Mouse (Mus musculus) stomach, postnatal 0 days (tissue): Measurements from ENCODE around the gene Cbr2. TPM values are rescaled to one million over a fixed set of nuclear protein-coding genes. Genes with fewer than 3 reads are reported as not detected.
"Not testable (repeated sequence)": the region's sequence is repeated elsewhere in the genome, so short reads cannot be mapped to it uniquely, and the experiment has no call there.

Experiments
- ATAC-seq: fragments of 200-750 bp; cut with Nextera tagmentation; 2 replicates; pipeline ENCODE4 v1.8.0; 2017; ENCODE audit not compliant: low FRiP score, low TSS enrichment
- DNase-seq: peaks from one replicate; pipeline ENCODE4 v3.0.0-alpha.2; 2016; ENCODE audit warnings: low spot score
- H3K27ac ChIP-seq: fragments of 300-500 bp; sonication (generic); replicated peaks from 2 replicates; pipeline ENCODE4 v1.5.1; 2014; ENCODE audit warnings: mild to moderate bottlenecking, control low read depth
- H3K27me3 ChIP-seq: fragments of 300-500 bp; sonication (generic); 2 replicates; pipeline ENCODE4 v1.6.1; 2014; ENCODE audit warnings: low read length; ENCODE audit not compliant: control insufficient read depth, insufficient read depth
- H3K36me3 ChIP-seq: fragments of 300-500 bp; sonication (generic); 2 replicates; pipeline ENCODE4 v1.6.1; 2014; ENCODE audit warnings: low read length, mixed read lengths; ENCODE audit not compliant: control insufficient read depth, insufficient read depth
- H3K4me1 ChIP-seq: fragments of 300-500 bp; sonication (generic); replicated peaks from 2 replicates; pipeline ENCODE4 v1.6.1; 2014; ENCODE audit warnings: antibody characterized with exemption; ENCODE audit not compliant: control insufficient read depth, insufficient read depth
- H3K4me2 ChIP-seq: fragments of 300-500 bp; sonication (generic); replicated peaks from 2 replicates; pipeline ENCODE4 v1.6.1; 2014; ENCODE audit warnings: low read depth, mild to moderate bottlenecking, control low read depth, moderate library complexity
- H3K4me3 ChIP-seq: fragments of 300-500 bp; sonication (generic); 2 replicates; pipeline ENCODE4 v1.5.1; 2014; ENCODE audit warnings: low read depth, low read length, control low read depth
- H3K9ac ChIP-seq: fragments of 300-500 bp; sonication (generic); 2 replicates; pipeline ENCODE4 v1.6.1; 2014; ENCODE audit warnings: mild to moderate bottlenecking, low read length, control low read depth, mixed read lengths
- H3K9me3 ChIP-seq: fragments of 300-500 bp; sonication (generic); 2 replicates; pipeline ENCODE4 v1.6.1; 2016; ENCODE audit warnings: low read length; ENCODE audit not compliant: control insufficient read depth
- CTCF ChIP-seq: IDR thresholded peaks from 2 replicates; pipeline ENCODE4 v1.5.1; 2016; ENCODE audit warnings: antibody characterized with exemption, low read depth, mild to moderate bottlenecking, moderate library complexity
- EP300 ChIP-seq: optimal IDR thresholded peaks from 2 replicates; pipeline ENCODE3; 2016; ENCODE audit warnings: antibody characterized with exemption
- WGBS: fragments of 180-500 bp; shearing (Covaris S2); extraction: QIAGEN DNeasy Blood & Tissue Kit; methylation state at CpG from one replicate; pipeline ENCODE4 v1.1.7; 2014; 5-methylcytosine and 5-hydroxymethylcytosine counted together
- polyA plus RNA-seq: library from polyadenylated mRNA; unstranded; fragments of >200 nt; fragmentation: Nextera tagmentation; extraction: Ambion mirVana; gene quantifications from 2 replicates; pipeline ENCODE4 v1.2.1, GENCODE M21; 2015

Cbr2 gene
- polyA plus RNA-seq, 1 experiment from 2014 or later = 160 TPM

DNA sequence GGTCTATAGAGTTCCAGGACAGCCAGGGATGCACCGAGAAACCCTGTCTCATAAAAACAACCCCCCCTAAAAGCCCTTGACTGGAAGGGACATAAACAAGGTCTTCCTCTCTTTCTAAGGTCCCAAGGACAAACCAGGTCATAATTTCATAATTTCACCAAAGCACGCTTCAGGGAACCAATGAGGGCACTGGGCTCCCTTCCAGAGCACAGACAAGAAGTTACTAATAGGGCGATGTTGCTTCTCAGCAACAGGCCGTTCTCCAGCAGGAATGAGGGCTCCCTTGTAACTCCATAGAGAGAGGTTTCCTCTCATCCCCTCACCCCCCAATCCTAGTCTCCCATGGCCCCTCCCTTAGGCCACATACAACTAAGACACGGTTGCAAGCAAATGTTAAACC lies 9.1 kb upstream of the Cbr2 start:
- Histone ChIP-seq H3K36me3 (no peaks in the 10 kb centered on the region), H3K9ac (no peak overlapping the region), H3K4me3 (no peak overlapping the region), H3K4me2 (no peak overlapping the region), H3K27ac (no peak overlapping the region), H3K9me3 (no peaks in the 10 kb centered on the region), H3K4me1 (no peaks in the 10 kb centered on the region), H3K27me3 (no peaks in the 10 kb centered on the region)
- WGBS = 89% methylated on average over 5 of the region's 5 CpGs
- no peak for ATAC-seq
- TF ChIP-seq CTCF (no peak), EP300 (no peak)
- no peak for DNase-seq

GRCm38 (mm10) chr11:120736424-120736823 lies 4.5 kb upstream of the Cbr2 start:
- Histone ChIP-seq H3K4me1 (no peaks in the 10 kb centered on the region), H3K9me3 (no peaks in the 10 kb centered on the region), H3K9ac (no peak overlapping the region), H3K4me2 (no peak overlapping the region), H3K27ac (no peak overlapping the region), H3K27me3 (no peaks in the 10 kb centered on the region), H3K4me3 (no peak overlapping the region), H3K36me3 (no peaks in the 10 kb centered on the region)
- TF ChIP-seq EP300 (no peak), CTCF (no peak)
- WGBS = 80% methylated on average over 6 of the region's 6 CpGs
- DNase-seq (no peak), ATAC-seq (no peak)

GRCm38 (mm10) chr11:120733521-120733920 lies 1.6 kb upstream of the Cbr2 start:
- H3K4me2 ChIP-seq = no peak overlapping the region
- ATAC-seq (0 out of 2 replicates have a peak, but pooled peaks have one; percentile 42), DNase-seq (peak; percentile 83)
- H3K9me3 ChIP-seq = no peaks in the 10 kb centered on the region
- TF ChIP-seq CTCF (no peak), EP300 (no peak)
- no peak overlapping the region for H3K9ac ChIP-seq
- H3K4me1 ChIP-seq = 0 out of 2 replicates have a peak, but pooled peaks cover 2% of the 10 kb centered on the region
- H3K27ac ChIP-seq = peak overlapping the region; percentile 82
- WGBS = 19% methylated on average over 6 of the region's 6 CpGs
- no peaks in the 10 kb centered on the region for H3K27me3 ChIP-seq
- H3K36me3 ChIP-seq = no peaks in the 10 kb centered on the region
- H3K4me3 ChIP-seq = no peak overlapping the region

GRCm38 (mm10) chr11:120731395-120731794 lies 519 bp downstream of the Cbr2 start:
- TF ChIP-seq EP300 = no peak
- no peak for TF ChIP-seq CTCF
- Histone ChIP-seq H3K9me3 (no peaks in the 10 kb centered on the region), H3K4me2 (peak overlapping the region; percentile 17; the same call in 1 of the 2 replicates), H3K4me1 (0 out of 2 replicates have a peak, but pooled peaks cover 5% of the 10 kb centered on the region), H3K27me3 (no peaks in the 10 kb centered on the region), H3K9ac (no peak overlapping the region), H3K36me3 (no peaks in the 10 kb centered on the region), H3K4me3 (no peak overlapping the region), H3K27ac (no peak overlapping the region; the same call in 1 of the 2 replicates)
- WGBS = 95% methylated on average over 1 of the region's 1 CpGs
- no peak for DNase-seq
- no peak for ATAC-seq

- no peaks in the 10 kb centered on the region for H3K27me3 ChIP-seq
- no peak overlapping the region for H3K4me3 ChIP-seq
- H3K4me2 ChIP-seq = 0 out of 2 replicates have a peak overlapping the region, but pooled peaks have one; percentile 17
- ATAC-seq (no peak), DNase-seq (no peak)
- H3K27ac ChIP-seq = no peak overlapping the region; the same call in 1 of the 2 replicates
- H3K9ac ChIP-seq = peak overlapping the region; percentile 18; the same call in 1 of the 2 replicates
- 0 out of 2 replicates have a peak, but pooled peaks cover 5% of the 10 kb centered on the region for H3K4me1 ChIP-seq
- no peaks in the 10 kb centered on the region for H3K9me3 ChIP-seq
- WGBS = 80% methylated on average over 10 of the region's 10 CpGs
- TF ChIP-seq CTCF (no peak), EP300 (no peak)
- H3K36me3 ChIP-seq = no peaks in the 10 kb centered on the region
Observed at GRCm38 (mm10) chr11:120730331-120730870, 1.5 kb downstream of the Cbr2 start.

GRCm38 (mm10) chr11:120729432-120730050 lies 2.4 kb downstream of the Cbr2 start:
- DNase-seq (peak; percentile 86), ATAC-seq (peak; percentile 48)
- H3K36me3 ChIP-seq, H3K27ac ChIP-seq, H3K4me1 ChIP-seq, H3K27me3 ChIP-seq, H3K9ac ChIP-seq, H3K9me3 ChIP-seq, H3K4me3 ChIP-seq: not testable (repeated sequence)
- peak overlapping the region; percentile 23; the same call in 1 of the 2 replicates for H3K4me2 ChIP-seq
- WGBS = 3% methylated on average over 17 of the region's 21 CpGs
